Mouse (Mus musculus) neutrophil, adult 65 days (primary cell): ENCODE data around the gene 3110082I17Rik. TPM values are rescaled to one million over a fixed set of nuclear protein-coding genes. Genes with fewer than 3 reads are reported as not detected.

Experiments used
- total RNA-seq: library from RNA; stranded (reverse); gene quantifications from 2 replicates; pipeline ENCODE4 v1.2.4, GENCODE M21; 2023

3110082I17Rik gene
- 6.1 and 7.2 TPM in 2 replicates for total RNA-seq

DNA sequence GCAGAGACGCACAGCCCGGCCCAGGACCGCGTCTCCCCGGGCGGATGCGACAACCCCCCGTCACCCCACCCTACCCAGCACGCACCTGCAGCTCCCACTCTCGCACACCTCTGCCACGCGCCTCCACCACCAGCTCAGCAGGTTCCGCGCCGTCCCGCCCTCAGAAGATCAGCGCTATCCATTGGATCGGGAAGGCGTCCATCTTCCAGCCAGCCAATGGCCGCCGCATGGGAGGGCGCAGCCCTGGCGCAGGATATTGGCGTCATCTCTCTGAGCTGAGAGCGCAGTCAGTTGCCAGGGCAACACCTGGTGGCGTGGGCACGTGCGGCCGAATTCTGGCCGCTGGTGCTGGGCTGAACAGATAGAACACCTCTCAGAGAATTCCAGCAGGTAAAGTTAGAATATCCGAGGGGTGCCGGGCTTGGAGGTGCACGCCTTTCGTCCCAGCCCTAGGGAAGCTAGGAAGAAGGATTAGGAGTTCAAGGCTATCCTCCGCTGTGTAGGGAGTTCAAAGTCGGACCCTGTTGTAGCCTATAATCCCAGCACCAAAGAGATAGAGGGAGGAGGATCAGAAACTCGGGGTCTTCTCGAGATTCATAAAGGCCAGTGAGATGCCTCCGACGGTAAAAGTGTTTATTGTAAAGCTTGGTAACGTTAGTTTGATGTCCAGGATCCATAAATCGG lies at the start of gene 3110082I17Rik:
Gene 3110082I17Rik, minus strand, starts transcription at position 144 of the 684 bp plus-strand sequence.

DNA sequence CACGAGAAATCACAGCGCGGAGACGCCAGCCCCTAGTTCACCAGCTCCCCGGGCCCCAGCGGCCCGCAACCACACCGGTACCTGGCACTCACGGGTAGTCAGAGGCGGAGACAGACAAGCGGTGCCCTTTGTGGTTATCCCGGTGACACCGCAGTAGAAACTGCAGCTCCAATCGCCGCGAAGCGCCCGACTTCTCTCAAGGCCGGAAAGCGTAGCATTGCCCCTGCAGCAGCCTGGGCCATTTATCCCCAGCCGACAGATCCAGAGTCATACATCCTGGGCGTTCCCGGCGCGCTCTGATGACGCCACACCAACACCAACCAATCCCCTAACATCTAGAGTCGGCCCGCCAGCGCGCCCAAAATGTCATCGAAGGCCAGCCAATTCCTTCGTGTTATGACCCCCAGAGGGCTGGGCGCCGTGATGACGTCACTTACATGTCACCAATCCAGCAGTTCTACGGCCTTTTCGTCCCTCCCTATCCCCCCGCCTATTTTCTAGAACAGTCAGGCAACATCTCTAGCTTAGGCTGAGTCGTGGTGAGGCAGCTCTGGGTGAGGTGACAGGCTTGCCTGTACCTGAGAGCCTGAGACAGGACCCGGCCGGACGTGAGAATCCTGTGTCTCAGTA lies 24.0 kb upstream of the 3110082I17Rik start, which contains the start of gene Zfand2a:
Gene Zfand2a, minus strand, starts transcription at position 365 of the 630 bp plus-strand sequence.

DNA sequence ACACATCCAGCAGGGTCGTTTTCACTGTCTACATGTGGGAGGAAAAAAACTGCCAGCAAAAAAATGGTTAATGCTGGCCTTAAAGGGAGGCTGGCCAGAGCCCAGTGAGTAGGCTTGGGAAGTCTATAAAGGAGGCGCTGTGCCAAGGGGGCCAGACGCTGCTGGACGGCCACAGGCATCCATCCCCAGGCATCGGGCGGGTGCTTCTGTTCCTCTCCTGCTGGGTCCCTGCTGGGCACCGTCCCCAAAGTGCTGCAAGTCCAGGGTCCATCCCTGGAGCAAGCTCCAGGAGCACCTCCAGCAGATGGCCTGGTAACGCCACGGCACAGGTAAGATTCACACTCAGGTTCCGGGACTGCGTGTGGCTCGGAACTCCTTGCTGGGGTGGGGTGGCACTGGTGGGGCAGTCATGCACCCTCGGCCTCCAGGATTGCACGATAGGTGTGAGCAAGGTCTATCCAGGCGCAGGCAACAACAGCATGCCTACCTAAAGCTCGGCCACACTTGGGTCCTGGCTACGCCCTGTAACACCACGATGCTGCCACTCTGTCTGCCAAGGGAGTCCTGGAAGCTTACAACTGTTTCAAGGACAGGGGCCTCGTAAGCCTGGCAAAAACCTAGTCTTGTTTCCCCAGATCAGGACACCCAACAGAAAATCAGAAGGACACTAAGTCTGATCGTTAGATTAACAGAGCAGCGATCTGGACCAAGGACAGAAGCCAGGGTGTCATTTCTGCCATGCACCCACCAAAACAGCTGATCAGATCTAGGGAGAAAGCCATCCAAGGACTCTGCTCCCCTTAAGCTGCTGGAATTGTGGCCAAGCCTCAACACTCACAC lies 37.1 kb downstream of the 3110082I17Rik start, which contains the start of gene Gper1:
Gene Gper1, plus strand, starts transcription at position 126 of the 840 bp plus-strand sequence.

DNA sequence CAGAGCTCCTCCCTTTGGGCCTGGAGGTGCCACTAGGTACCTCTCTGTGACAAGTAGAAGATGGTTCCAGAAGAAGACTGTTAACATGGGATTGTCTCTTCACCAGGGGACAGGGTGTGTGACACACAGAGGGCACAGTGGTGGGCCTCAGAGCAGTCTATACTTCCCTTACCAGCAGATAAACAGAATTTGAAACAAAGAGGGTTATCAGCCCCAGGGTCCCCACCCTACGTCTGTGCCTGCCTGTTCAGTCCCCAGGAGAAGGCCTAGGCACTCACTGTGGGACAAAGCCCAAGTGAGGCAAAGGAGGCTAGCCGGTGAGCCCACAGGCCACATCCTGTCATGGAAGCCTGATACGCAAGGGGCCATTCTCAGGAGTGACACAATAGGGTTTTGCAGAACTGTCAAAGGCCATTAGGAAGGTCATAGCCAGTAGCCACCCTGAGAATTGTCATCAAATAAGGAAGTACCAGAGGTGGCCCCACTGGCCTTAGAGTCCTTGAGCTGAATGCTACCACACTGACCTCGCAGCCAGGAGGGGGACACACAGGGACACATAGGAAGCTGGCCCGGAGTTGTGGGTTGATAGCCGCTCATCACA lies 55.4 kb downstream of the 3110082I17Rik start, which contains the start of gene C130050O18Rik:
Gene C130050O18Rik, plus strand, starts transcription at position 480 of the 601 bp plus-strand sequence.

DNA sequence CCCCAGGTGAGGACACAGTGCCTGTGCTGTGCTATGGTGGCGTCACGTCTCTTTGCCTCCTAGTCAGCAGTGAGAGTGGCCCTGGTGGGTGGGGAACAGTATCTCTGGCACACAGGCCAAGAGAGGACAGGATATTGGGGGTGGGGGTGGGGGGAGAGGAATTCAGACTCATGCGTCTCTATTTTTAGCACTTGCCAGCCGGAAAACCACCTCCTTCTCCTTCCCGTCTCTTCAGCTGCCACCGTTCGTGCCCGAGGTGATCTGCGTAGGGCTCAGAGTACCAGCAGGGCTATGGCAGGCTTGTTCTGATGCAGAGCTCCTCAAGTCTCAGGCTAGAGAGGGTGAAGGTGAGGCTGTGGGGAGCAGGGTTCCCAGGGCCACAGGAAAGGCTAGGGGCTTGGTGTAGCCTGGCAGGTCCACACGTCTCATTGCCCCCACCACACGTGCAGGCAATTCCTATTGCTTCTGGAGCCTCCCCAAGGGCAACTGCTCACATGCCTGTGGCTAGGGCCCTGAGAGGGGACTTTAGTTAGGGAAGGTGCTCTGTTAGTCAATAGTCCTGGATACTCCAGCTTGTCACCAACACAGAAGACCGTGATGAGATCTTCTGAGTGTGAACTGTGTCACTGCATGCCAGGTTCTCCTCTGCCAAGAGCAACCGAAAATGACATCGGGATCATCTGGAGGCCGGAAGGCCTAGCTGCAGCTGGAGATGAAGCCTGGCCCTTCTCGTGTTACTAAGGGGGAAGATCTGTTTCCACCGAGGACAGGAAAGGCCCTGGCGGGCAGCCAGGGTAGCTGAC lies 82.7 kb downstream of the 3110082I17Rik start, which contains the start of gene Gpr146:
Gene Gpr146, plus strand, starts transcription at position 230 of the 803 bp plus-strand sequence.

DNA sequence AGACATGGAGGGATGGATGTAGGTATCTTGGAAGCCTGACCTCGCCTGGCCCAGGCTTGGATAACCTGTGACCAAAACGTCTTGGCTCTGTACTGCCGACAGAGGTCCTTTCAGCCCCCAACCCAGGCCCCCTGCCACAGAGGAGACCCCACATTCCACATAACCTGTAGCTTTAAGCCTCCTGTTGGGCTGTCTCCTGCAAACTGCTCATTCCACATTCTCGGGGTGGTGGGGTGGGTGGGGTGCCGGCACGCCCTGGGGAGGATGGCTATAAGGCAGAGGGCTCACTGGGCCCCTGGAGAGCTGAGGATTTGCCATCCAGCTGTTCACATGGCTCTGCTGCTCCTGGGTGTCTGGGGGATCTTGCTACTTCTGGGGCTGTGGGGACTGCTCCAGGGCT lies 108.0 kb downstream of the 3110082I17Rik start, which contains the start of gene Cyp2w1:
Gene Cyp2w1, plus strand, starts transcription at position 301 of the 400 bp plus-strand sequence.

DNA sequence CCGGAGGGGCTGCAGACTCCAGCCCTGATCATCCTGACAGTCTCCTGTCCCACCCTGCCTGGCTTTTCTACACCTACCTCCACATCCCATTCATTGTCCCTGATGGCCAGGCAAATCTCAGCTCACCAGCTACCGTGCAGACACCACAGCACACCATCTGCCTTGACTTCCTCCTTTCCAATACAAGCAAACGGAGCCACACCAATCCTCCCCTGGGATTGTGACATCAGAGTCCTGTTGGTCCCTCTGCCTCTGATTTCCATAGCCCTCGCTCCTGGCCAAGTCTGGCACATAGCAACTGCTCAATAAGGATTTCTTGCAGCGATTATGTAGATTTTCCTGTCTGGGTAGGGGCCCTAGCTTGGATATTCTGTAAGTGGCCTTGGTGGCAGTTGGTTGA lies 109.2 kb downstream of the 3110082I17Rik start, which contains the start of gene Cox19:
Gene Cox19, minus strand, starts transcription at position 285 of the 400 bp plus-strand sequence.

DNA sequence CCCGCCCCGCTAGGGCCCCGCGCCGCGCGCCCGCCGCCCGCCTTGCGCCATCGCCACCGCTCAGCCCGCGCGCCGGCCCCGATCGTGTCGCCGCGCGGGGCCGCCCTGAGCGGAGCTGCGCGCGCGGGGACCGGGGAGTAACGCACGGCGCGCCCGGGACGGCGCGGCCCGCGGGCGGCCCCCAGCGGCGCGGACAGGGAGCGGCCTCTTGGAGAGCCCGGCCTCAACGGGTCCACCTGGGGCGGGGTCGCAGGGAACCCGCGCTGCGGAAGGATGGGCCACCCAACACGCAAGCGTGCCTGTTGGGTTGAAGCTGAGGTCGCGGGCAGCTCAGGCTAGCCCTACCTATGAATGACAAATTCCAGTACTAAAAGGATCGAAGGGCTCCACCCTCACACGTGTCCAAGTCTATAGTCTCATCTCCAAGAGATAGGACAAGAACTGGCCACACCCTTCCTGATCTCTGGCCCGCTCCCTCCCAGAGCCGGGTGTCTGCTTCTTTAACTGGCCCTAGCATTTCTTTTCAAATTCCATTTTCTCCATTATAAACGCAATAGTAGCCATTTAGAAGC lies 134.8 kb downstream of the 3110082I17Rik start, which contains the start of gene Adap1:
Gene Adap1, minus strand, starts transcription at position 228 of the 572 bp plus-strand sequence.

Other genes starting within 250 kb of the 3110082I17Rik start
- gene Get4, start 208.2 kb downstream of the 3110082I17Rik start, total RNA-seq = 30.7 and 43.7 TPM in 2 replicates
- gene Adap1, start 134.9 kb downstream of the 3110082I17Rik start, total RNA-seq = 72.6 and 86.9 TPM in 2 replicates
- gene Cox19, start 109.1 kb downstream of the 3110082I17Rik start, total RNA-seq = 24.1 and 24.3 TPM in 2 replicates
- not detected in 2 replicates for gene Cyp2w1, start 107.9 kb downstream of the 3110082I17Rik start, total RNA-seq
- 6.5 and 8.9 TPM in 2 replicates for gene Gpr146, start 82.8 kb downstream of the 3110082I17Rik start, total RNA-seq
- gene C130050O18Rik, start 55.2 kb downstream of the 3110082I17Rik start, total RNA-seq = 28.8 and 34.8 TPM in 2 replicates
- 0.45 and 0.60 TPM in 2 replicates for gene Gper1, start 37.4 kb downstream of the 3110082I17Rik start, total RNA-seq
- gene Zfand2a, start 24.0 kb upstream of the 3110082I17Rik start, total RNA-seq = 319 and 352 TPM in 2 replicates
- gene Uncx, start 83.0 kb upstream of the 3110082I17Rik start, total RNA-seq = not detected in 2 replicates